Mouse (Mus musculus) spleen, embryonic (tissue): ENCODE measurements around the gene Crmp1.

ENCODE experiments used
- CTCF ChIA-PET: fragments of 350-600 bp; sonication (Branson Sonifier 250); formaldehyde crosslinking; loops from one replicate; lab custom pipeline; 2022; lab: Charles Lee

The Crmp1 gene

DNA sequence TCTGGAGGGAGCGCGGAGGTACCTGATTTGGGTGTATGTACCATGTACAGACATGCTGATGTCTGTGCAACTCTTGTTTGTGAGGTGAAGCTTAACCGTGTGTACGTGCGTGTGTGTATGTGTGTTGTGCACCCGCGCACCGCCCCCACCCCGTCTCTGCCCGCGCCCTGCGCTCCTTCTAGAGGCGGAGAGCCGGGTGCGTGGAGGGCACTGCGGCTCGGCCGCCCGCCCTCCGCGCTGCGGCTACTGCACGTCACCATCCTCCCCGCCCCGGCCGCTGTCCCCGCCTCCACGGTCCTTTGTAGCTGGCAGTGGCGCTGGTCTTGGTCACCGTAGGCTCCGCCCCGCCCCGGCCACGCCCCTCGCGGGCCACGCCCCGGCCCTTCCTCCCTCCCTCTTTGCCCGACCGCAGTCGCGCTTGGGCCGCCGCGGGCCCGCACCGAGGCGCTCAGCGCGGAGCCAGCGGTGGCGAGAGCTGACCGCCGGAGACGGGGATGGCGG is at the start of gene Crmp1:
TSS of gene Crmp1 (plus strand) at position 290 of the 501 bp plus-strand sequence.
- CTCF ChIA-PET = no interaction called here

DNA sequence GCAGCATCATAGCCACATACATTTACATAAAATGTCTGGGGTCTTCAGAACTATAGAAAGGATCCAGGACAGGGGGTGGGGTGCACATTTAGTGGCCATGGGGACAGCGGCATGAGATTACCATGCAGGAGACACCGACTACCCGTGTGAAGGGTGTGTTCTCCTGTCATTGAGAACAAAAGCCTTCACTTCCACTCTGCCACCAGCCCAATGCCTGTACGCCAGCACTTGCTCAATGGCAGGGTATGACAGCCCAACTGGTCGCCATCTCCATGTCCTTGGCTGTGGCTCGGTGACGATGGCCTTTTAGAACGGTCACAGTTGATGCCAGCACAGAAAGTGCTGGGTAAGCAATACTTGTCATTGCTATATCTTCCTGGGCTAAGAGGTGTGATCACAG is 45.5 kb upstream of the Crmp1 start:
- CTCF ChIA-PET = no interaction called here

DNA sequence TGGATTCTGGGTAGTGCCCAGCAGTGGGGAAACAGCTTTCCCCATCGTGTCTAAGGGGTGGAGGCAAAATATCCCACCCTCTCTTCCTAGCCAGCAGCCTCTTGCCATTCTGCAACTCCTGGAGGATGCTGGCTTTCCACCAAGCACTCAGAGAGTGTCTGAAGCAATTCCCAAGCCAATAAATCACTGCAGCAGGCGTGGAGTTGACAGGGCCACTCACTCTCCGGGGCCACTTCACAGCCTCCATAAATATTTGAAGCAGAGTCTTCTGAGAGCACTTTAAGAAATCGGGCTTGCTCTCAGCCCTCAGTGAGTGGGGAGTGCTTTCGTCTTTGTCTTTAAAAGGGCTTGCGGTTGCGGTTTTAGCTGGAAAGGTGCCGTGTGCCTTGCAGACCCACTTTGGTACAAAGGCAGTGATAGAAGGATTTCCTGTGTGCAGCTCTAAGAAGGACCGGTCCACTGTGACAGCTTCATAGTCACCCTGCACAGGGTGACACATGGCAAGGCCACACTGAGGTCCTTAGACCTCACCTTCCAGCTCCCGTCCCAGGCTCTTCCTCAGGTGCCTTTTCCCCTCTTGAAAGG is 45.0 kb upstream of the Crmp1 start:
- CTCF ChIA-PET = no interaction called here

- CTCF ChIA-PET = no interaction called here
Observed at GRCm38 (mm10) chr5:37197423-37197822, 44.3 kb upstream of the Crmp1 start.

GRCm38 (mm10) chr5:37198011-37198688 is 43.6 kb upstream of the Crmp1 start:
- CTCF ChIA-PET = no interaction called here

DNA sequence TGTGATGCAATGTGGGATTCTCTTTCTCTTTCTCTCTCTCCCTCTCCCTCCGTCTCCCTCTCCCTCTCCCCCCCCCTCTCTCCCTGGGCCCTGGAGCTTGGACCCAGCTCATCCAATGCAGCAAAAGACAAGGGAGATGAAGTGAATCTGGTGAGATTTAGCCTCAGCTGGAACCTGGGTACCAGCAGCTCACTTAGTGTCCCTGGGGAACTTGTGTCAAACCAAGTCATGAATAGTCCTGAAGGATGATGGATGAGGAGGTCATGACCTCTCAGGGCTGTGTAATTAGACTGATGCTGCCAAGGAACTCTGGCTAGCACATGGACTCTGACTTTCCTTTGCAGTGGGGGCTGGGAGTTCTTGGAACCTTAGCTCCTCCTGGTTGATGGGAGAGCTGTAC is 39.5 kb upstream of the Crmp1 start:
- CTCF ChIA-PET = no interaction called here

- CTCF ChIA-PET = no interaction called here
Observed at GRCm38 (mm10) chr5:37204886-37205285, 36.9 kb upstream of the Crmp1 start.

DNA sequence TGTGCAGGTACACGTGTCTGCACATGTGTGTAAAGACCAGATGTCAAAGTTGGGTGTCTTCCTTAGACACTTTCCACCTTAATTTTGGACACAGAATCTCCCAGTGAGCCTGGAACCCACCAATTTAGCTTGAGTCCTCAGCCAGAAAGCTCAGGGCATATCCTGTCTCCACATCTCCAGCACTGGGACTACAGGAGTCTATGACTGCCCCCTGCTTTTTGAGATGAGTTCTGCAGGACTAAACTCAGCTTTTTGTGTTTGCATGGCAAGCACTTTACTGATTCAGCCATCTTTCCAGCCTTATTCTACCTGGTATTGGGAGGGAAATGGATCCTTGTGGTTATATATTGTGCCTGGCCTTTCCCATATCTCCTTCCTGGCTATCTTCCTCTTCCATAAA is 36.3 kb upstream of the Crmp1 start:
- CTCF ChIA-PET = no interaction called here

DNA sequence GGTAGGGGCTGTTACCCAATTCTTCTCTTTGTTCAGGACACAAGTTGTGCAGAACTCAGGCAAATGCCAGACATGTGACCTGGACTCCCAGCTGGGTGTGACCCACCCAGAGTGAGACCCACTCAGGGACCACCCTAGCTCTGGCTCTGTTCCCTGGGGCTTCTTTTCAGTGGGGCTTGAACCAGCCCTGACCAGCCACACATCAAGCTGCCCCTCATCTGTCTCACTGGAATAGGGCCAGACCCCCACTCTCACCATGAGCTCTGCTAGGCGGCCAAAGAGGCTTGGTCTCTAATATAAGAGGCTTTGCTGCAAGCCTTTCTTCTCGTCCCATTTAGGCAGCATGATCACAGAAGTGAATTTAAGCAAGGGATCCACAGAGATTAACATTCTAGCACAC is 35.4 kb upstream of the Crmp1 start:
- CTCF ChIA-PET = no interaction called here

DNA sequence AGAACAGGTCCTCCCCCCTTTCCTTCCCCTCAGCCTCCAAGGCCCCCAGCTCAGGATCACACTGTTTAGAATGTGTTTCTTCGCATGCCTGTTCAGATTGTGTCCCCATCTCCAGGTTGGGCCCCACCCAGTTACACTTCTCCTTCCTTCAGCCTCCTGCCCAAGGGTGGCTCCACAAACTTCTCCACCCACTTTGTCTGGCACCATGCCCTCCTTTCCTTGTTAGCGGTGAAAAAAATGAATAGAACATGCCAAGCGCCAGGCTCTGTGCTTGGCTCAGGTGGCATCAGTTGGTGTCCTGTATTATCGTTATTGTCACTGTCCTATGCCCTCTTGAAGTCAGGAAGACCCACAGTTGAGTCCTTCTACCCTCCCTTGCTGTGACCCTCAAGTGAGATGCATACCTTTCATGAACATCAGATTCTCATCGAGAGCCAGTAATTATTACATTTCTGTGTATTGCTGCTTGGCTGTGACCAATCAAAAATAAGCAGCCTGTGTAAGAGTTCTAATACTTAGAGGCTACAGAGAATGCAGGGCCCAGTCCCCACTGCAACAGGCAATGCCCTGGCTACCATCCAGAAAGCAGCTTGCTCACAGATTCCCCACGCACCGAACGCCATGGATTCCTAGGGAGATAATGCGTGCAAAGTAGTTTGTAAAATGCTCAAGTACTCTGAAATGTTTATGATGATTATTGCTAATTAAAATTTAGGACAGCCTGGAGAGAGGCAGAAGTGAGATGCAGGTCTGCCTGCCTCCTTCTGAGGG is 28.6 kb upstream of the Crmp1 start:
- CTCF ChIA-PET = no interaction called here

DNA sequence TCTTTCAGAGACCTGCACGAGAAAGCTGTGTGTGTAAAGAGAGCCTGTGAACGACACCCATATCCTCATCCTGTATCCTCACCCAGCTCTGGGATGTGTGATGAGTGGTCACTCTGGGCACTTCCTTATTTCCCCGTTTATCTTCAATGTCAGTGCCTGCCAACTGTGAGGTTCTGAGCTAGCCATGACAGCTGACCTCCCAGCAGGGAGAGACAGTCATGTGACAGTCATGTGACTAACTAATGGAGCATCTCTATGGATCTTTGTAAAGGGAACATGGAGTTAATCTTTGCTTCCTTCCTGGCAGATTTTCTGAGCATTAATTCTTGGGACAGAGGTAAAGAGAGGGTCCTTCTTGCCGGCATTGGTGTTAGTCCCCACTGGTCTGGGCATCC is 28.0 kb upstream of the Crmp1 start:
- CTCF ChIA-PET = no interaction called here

DNA sequence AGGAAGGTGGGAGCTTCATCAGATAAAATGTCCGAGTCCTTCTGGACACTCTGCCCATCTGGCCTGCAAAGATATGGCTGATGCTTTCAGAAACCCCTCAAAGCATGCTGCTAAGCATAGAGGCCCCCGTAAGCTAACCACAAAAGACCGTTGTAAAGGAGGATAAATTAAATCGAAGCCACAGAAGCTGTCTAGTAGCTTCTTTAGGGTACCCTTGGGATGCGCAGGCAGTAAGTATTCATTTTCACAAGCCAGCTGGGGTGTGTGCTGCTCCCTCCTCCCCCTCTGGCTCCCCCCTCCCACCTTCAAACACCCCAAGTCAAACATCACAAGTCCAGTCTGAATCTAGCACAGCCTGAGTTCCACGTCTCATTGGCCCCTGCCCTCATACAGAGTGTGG is 27.1 kb upstream of the Crmp1 start:
- CTCF ChIA-PET = no interaction called here

- CTCF ChIA-PET = no interaction called here
Observed at GRCm38 (mm10) chr5:37215276-37215675, 26.5 kb upstream of the Crmp1 start.

GRCm38 (mm10) chr5:37219615-37220014 is 22.1 kb upstream of the Crmp1 start:
- CTCF ChIA-PET = no interaction called here

DNA sequence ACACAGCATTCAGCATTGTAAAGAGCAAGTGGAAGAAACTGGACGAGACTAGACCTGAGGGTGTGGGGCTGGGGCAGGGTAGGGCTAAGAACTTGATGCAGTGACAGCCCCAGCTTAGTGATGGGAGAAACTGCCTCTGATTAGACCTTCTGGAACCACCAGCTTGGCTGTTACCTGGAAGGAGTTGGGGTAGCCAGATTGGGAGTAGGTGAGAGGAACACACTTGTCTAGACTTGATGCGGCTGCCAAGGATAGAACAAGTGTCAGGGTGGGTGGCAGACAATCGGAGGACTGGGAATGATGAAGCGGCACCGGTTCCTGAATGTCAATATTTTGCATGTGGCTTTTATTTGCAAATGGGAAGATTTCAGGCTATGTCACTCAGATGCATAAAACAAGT is 21.2 kb upstream of the Crmp1 start:
- CTCF ChIA-PET = no interaction called here

DNA sequence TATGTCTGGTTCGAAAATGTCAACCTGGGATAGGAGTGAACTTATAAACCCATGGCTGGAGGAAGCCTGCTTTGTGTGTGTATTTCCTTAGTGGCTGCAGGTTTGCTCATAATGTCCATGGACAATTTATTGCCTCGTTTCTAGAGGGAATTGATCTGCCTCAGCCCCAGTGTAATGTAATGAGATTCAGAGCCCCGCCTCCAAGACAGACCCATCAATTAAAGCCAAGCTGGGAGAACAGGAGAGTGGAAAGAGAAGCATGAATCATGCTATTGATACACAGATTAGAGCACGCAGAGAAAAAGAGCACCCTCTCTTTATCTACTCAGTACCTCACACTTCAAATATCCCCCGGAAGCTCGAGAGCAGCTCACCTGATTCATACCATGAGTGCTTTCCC is 20.2 kb upstream of the Crmp1 start:
- CTCF ChIA-PET = no interaction called here

- CTCF ChIA-PET = no interaction called here
Observed at GRCm38 (mm10) chr5:37222316-37222715, 19.4 kb upstream of the Crmp1 start.

GRCm38 (mm10) chr5:37225708-37226107 is 16.0 kb upstream of the Crmp1 start:
- CTCF ChIA-PET = no interaction called here

GRCm38 (mm10) chr5:37227956-37228680 is 13.6 kb upstream of the Crmp1 start:
- CTCF ChIA-PET = no interaction called here

DNA sequence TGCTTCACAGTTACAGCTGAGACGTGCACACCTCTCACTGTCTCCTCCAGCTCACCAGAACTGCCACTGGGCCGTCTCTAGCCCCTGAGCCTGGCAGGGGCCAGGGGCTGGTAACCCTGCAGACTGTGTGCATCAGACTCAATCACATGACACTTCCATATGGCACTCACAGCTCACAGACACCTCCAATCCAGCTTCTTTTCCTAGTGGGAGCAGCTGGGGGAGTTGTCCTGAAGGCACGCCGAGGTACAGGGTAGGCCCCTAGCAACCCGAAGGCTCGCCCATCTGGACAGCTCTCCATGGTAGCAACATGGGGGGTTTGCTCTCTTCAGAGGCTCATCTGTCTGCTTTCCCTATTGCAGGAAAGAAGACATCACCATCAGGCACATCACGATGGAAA is 12.8 kb upstream of the Crmp1 start:
- CTCF ChIA-PET = no interaction called here

GRCm38 (mm10) chr5:37233010-37233557 is 8.7 kb upstream of the Crmp1 start:
- CTCF ChIA-PET = no interaction called here

DNA sequence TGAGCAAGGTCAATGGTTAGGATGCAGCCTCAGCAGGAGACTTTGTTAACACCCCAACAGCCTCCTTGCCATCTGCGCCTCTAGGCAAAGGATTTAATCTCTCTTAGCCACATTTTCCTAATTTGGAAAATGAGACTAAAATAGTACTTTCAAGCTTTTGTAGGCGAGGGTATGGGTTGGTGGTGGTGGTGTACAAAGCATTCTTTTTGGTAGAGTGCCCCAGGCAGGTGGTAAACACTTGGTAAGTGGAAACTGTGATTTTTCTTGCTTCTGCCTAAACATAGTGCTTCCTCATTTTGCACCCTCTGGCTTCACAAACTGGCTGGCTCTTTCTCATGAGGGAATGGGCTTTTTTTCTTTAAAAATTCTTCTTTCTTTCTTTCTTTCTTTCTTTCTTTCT is 3.1 kb upstream of the Crmp1 start:
- CTCF ChIA-PET = no interaction called here
